Mouse (Mus musculus) small intestine, adult 2 months (tissue): Measurements from ENCODE around the gene Scd4. TPM values are rescaled to one million over a fixed set of nuclear protein-coding genes. Genes with fewer than 3 reads are reported as not detected.
A peak's percentile ranks its signal among the peaks of the same experiment; 100 is the strongest.

ENCODE experiments used
- H3K27ac ChIP-seq: fragments of 200-500 bp; 2 replicates; pipeline ENCODE4 v1.5.1; 2012; ENCODE audit warnings: low read depth, low read length, control low read depth, inconsistent platforms; ENCODE audit not compliant: insufficient read depth
- H3K27me3 ChIP-seq: fragments of 200-500 bp; 2 replicates; pipeline ENCODE4 v1.6.1; 2012; ENCODE audit warnings: mild to moderate bottlenecking, moderate library complexity, low read length, inconsistent platforms; ENCODE audit not compliant: control insufficient read depth, insufficient read depth
- H3K36me3 ChIP-seq: fragments of 200-500 bp; 2 replicates; pipeline ENCODE4 v1.6.1; 2012; ENCODE audit warnings: mild to moderate bottlenecking, low read length, control low read depth, inconsistent platforms; ENCODE audit not compliant: control insufficient read depth, insufficient read depth
- H3K4me1 ChIP-seq: fragments of 200-500 bp; 2 replicates; pipeline ENCODE4 v1.6.1; 2012; ENCODE audit warnings: low read length, inconsistent platforms, mixed read lengths; ENCODE audit not compliant: control insufficient read depth, insufficient read depth, insufficient read length
- H3K4me3 ChIP-seq: fragments of 200-500 bp; 2 replicates; pipeline ENCODE4 v1.5.1; 2012; ENCODE audit warnings: low read depth, mild to moderate bottlenecking, control low read depth, inconsistent platforms, low read length, moderate library complexity
- CTCF ChIP-seq: fragments of 200-500 bp; IDR thresholded peaks from 2 replicates; pipeline ENCODE4 v1.5.1; 2012; ENCODE audit warnings: low read depth, mild to moderate bottlenecking, control low read depth, inconsistent platforms, low read length, moderate library complexity, mixed read lengths; ENCODE audit not compliant: insufficient replicate concordance, insufficient read length; ENCODE audit errors: extremely low read depth
- POLR2A ChIP-seq: fragments of 200-500 bp; IDR thresholded peaks from 2 replicates; pipeline ENCODE4 v1.6.1; 2012; ENCODE audit warnings: low read depth, mild to moderate bottlenecking, control low read depth, inconsistent platforms, low read length, moderate library complexity
- WGBS: fragments of 180-500 bp; shearing (Covaris S2); methylation state at CpG from one replicate; pipeline ENCODE4 v1.1.7; 2018; 5-methylcytosine and 5-hydroxymethylcytosine counted together
- polyA plus RNA-seq: library from polyadenylated mRNA; depleted of rRNA; stranded (reverse); fragments of >200 nt; gene quantifications from 2 replicates; pipeline ENCODE4 v1.2.3, GENCODE M21; 2012

The Scd4 gene
- polyA plus RNA-seq, 1 experiment = 0.22 TPM

GRCm38 (mm10) chr19:44380065-44380464 is 47.2 kb downstream of the Scd4 start:
- Histone ChIP-seq H3K4me3 (no peak overlapping the region), H3K4me1 (no peaks in the 10 kb centered on the region), H3K36me3 (no peaks in the 10 kb centered on the region), H3K27ac (no peak overlapping the region), H3K27me3 (no peaks in the 10 kb centered on the region)
- 72% methylated on average over 4 of the region's 4 CpGs for WGBS
- no peak for TF ChIP-seq POLR2A
- no peak for TF ChIP-seq CTCF

- 71% methylated on average over 12 of the region's 12 CpGs for WGBS
- TF ChIP-seq POLR2A (no peak), CTCF (no peak)
- no peak overlapping the region for H3K27ac ChIP-seq
Observed at GRCm38 (mm10) chr19:44382682-44383321, 49.9 kb downstream of the Scd4 start.

GRCm38 (mm10) chr19:44385887-44386498 is 53.1 kb downstream of the Scd4 start:
- WGBS = 54% methylated on average over 6 of the region's 6 CpGs
- H3K27ac ChIP-seq = no peak overlapping the region
- TF ChIP-seq CTCF = no peak
- TF ChIP-seq POLR2A = no peak

More at GRCm38 (mm10) chr19:44382682-44383321, 49.9 kb downstream of the Scd4 start:
- Histone ChIP-seq H3K4me1 (peaks cover 2% of the 10 kb centered on the region), H3K4me3 (no peak overlapping the region), H3K36me3 (no peaks in the 10 kb centered on the region), H3K27me3 (no peaks in the 10 kb centered on the region)

GRCm38 (mm10) chr19:44387089-44387671 is 54.3 kb downstream of the Scd4 start:
- Histone ChIP-seq H3K36me3 (no peaks in the 10 kb centered on the region), H3K4me1 (peaks cover 6% of the 10 kb centered on the region), H3K27me3 (no peaks in the 10 kb centered on the region), H3K4me3 (no peak overlapping the region), H3K27ac (no peak overlapping the region)
- 89% methylated on average over 4 of the region's 4 CpGs for WGBS
- no peak for TF ChIP-seq POLR2A
- TF ChIP-seq CTCF = no peak

More at GRCm38 (mm10) chr19:44385887-44386498, 53.1 kb downstream of the Scd4 start:
- no peak overlapping the region for H3K4me3 ChIP-seq
- H3K36me3 ChIP-seq = no peaks in the 10 kb centered on the region
- H3K27me3 ChIP-seq = no peaks in the 10 kb centered on the region
- H3K4me1 ChIP-seq = peaks cover 6% of the 10 kb centered on the region

GRCm38 (mm10) chr19:44387746-44388474 is 55.0 kb downstream of the Scd4 start:
- peak overlapping the region; percentile 66 for H3K4me3 ChIP-seq
- H3K27me3 ChIP-seq = no peaks in the 10 kb centered on the region
- peak overlapping the region; percentile 30; the same call in 1 of the 2 replicates for H3K27ac ChIP-seq
- 17% methylated on average over 19 of the region's 19 CpGs for WGBS
- TF ChIP-seq POLR2A (no peak), CTCF (no peak)
- H3K4me1 ChIP-seq = peaks cover 6% of the 10 kb centered on the region
- no peaks in the 10 kb centered on the region for H3K36me3 ChIP-seq

- H3K36me3 ChIP-seq = no peaks in the 10 kb centered on the region
- no peak; the same call in 1 of the 2 replicates for TF ChIP-seq POLR2A
- no peak for TF ChIP-seq CTCF
- WGBS = under 1% methylated on average over 41 of the region's 41 CpGs
- H3K4me3 ChIP-seq = peak overlapping the region; percentile 66
- H3K27ac ChIP-seq = peak overlapping the region; percentile 67
- no peaks in the 10 kb centered on the region for H3K27me3 ChIP-seq
- H3K4me1 ChIP-seq = peaks cover 6% of the 10 kb centered on the region
Observed at GRCm38 (mm10) chr19:44388475-44389428, 55.9 kb downstream of the Scd4 start.
